Mouse (Mus musculus) layer of hippocampus, postnatal 14 days (tissue): ENCODE results near the gene Tbx6. TPM values are rescaled to one million over a fixed set of nuclear protein-coding genes. Genes with fewer than 3 reads are reported as not detected.

Source experiments
- DNase-seq, 2 experiments: peaks; one replicate each; pipeline ENCODE4 v3.0.0; 2021 to 2022; ENCODE audit warnings: low spot score in 2 of 2, mixed read lengths in 1 of 2
- total RNA-seq, 2 experiments: library from RNA; stranded (reverse); gene quantifications; 2 replicates each; pipeline ENCODE4 v1.2.3; 2021

The Tbx6 gene
- total RNA-seq, 2 experiments from 2014 or later, result 0.53 to 0.57 TPM

GRCm38 (mm10) chr7:126793456-126794270 lies 12.4 kb downstream of the Tbx6 start:
- no peak for DNase-seq

DNA sequence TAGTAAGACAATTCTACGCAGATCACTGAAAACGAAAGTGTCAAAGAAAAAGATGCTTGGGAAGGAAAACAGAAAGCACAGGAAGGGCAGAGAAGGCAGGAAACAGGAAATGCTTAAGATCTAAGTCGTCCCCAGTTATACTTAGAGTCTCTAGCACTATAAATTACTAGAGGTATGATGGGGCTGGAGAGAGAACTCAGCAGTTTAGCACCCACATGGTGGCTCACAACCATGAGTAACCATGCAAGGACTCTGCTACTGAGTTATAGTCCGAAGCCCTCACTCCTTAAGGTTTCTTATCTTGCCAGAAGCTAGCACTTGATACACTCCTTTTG lies 13.0 kb downstream of the Tbx6 start:
- DNase-seq, result no peak

DNA sequence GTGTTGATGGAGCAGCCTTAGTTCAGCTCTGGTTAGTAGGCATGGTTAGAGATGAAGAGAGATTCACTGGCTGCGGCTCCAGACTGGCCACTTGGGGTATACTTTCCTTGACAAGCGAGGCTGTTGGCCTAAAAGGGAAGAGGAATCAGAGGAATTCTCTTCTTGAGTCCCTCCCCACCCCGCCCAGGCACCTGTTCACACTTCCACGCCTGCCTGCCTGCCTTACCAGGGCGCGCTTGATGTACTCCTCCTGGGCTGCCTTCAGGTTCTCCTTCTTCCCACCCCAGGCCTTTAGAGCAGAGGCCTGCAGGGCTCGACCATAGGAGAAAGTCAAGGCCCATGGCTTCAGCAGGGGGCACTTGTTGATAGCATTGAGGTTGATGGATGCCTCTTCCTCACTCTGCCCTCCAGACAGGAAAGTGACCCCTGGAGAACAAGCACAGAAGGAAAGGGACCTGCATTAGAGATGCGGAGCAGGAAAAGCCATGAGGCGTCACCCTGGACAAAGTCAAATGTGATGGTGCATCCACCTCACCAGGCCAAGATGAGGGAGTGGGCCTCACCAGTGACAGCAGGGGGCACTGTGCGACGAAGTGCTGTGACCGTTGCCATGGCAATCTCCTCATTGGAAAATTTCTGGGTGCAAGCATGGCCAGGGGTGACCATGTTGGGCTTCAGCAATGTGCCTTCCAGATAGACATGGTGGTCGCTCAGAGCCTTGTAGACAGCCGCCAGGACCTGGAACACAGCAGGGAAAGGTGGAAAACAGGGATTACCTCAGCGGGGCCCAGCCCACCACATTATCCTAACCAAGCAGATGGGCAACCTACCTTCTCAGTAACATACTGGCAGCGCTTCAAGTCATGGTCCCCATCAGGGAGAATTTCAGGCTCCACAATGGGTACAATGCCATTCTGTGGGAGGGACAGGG lies 14.4 kb downstream of the Tbx6 start:
- peak in 1 of 2 experiments; percentile 24 for DNase-seq

DNA sequence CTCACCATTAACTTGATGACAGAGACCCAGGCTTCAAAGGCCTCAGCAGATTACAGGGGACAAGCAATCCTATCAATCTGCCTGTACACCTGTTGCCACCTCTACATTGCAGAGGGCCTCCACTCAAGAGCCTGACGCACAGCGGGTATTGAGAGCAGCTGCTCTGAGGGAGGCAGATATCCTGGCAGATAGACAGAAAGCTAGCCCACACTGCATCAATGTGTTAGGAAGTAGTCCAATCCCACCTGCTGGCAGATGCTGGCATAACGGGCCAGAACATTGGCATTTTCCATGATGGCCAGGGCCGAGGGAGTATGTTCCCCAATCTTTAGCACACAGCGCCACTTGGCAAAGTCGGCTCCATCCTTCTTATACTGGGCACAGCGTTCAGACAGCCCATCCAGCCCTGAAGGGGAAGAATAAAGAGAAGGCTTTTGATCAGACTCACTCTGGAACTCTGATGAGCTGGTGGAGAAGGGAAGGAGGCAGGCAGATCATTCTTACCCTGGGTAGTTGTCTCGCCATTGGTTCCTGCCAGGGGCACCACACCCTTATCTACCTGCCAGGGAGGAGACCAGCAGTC lies 15.2 kb downstream of the Tbx6 start:
- peak; percentile 65 to 75 for DNase-seq

DNA sequence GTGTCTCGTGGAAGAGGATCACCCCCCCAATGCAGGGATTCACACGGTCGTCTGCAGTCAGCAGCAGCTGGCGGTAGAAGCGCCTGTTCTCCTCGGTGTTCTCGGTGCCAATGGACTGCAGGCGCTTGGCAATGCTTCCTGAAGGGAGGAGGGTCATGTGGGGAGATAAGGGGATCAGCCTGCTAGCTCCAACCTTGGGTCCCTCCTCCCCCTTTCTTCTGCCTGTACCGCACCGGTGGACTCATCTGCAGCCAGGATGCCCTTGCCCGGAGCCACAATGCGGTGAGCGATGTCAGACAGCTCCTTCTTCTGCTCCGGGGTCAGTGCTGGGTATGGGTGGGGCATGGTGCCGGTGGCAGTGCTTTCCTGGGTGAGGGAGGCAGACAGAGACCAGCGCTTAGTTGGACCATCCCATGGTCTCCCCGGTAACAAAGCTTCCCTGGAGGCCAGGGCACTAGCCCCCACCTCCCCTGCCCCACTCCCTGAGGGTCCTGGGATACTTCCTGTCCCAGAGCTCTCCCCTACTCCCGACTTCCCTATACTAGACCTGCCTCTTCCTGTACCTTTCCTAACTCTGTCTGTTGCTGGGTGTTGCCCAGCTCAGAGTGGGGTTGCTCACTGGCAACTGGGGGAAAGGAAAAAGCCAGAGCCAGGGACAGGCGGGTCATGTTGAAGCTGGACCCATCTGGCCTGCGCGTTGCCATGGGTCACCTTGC lies 16.3 kb downstream of the Tbx6 start, which contains the start of gene Fam57b:
TSS of gene Fam57b (plus strand) at position 258 of the 716 bp plus-strand sequence.
- DNase-seq, result no peak

DNA sequence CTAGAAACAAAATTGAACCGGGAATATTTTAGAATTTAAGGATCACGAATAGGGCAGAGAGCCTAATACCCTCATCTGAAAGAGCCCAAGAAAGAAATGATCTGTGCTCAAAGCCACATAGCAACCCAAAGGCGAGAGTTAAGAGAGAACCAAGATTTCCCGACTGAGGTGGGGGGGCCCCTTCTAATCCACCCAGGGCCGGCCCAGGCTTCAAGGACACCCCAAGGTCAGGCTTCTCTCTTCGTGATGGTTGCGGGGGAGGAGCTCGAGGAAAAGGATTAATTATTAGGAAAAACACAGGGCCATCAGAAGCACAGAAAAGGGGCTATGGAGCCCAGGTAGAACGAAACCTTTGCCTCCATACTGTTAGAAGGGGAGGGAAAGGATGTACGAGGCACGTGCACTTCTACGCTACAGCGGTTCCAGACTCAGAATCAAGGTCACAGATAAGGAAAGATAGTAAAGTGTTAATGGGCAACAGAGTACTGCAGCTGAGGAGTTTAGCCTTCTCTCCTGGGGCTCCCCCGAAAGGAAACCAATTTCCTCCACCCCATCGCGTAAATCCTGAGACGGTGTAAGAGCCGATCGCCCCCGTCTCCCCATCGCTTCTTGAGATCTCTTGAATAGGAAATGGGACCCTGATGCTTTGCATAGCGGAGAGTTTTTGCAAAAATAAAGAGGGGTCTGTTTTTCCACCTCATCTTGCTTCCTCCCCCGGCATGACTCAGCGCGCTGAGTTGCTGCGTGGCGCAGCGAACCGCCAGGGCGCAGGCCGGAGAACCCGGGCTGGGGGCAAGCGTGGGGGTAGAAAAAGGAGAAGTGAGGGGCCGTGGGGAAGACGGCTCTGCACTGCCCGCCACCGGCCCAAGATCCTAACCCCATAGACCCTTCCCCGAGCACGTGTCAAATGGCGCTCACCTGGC lies 17.1 kb downstream of the Tbx6 start:
- DNase-seq, result no peak

DNA sequence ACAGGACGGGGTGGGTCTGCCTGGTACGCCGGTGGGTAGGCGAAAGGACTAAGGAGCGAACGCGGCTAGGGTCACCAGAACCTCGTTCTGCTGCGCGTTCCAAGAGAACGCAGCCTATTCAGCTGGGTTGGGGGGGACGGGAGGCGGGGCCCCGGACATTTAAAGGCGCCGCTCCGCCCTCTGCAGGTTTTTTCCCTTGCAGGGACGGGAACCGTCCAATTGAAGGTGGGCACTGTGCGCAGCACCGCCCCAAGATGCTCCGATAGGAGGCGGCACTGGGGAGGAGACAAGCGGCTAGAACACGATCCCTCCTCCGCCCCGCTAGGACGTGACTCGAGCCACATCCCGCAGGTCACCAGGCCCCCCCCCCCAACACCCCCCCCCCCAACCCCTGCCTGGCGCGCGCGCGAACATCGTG lies 17.8 kb downstream of the Tbx6 start:
- peak; percentile 95 to 99 for DNase-seq

- DNase-seq, result no peak
Measured at GRCm38 (mm10) chr7:126799468-126800268, 18.4 kb downstream of the Tbx6 start.

- no peak for DNase-seq
Measured at GRCm38 (mm10) chr7:126800269-126801056, 19.2 kb downstream of the Tbx6 start.

DNA sequence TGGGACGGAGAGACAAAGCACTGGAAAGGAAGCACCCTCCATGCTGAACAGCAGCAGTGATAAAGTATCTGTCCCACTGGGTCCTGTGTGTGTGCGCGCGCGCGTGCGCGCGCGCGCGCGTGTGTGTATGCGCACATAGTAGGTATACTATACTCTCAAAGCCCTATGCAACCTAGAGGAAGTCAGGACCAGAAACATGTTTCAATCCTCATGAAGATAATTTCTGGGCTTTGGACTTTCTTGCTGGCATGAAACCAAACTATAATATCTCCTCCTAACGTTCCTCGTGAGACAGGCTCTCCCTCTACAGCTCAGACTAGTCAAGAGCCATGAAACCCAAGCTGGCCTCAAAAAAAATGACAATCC lies 19.8 kb downstream of the Tbx6 start:
- DNase-seq, result no peak

DNA sequence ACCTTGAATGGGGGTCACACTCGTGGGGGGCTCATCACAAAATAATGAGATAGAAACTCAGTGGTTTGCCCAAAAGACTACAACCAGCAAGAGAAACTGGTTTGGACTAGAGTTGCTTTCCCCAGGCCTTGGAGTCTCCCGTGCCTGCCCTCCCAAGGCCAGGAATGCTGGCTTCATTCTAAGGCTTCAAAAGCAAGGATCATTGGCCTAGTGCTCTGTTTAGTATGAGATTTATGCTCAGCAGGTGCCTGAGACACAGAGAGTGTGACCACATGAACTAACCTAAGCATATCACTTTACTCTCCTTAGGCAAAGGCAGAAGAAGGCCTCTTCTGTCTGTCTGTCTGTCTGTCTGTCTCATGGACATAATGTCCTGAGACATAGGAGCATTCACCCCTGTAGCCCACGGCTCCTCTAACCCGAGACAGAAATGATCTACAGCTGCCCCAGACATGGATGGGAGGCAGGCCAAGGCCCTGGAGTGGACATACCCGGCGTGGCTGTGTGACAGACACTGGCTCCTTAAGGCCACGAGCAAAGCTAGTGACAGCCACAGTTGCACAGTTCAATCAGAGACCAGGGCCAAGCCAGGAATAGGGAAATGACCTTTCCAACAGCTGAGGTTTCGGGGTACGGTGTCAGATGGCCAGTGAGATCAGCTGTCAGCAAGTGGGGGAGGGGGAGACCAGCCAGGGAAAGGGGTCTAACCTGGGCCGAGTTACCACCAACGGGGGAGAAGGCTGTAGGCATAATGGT lies 21.0 kb downstream of the Tbx6 start:
- no peak for DNase-seq

GRCm38 (mm10) chr7:126803181-126803580 lies 21.9 kb downstream of the Tbx6 start:
- no peak for DNase-seq

DNA sequence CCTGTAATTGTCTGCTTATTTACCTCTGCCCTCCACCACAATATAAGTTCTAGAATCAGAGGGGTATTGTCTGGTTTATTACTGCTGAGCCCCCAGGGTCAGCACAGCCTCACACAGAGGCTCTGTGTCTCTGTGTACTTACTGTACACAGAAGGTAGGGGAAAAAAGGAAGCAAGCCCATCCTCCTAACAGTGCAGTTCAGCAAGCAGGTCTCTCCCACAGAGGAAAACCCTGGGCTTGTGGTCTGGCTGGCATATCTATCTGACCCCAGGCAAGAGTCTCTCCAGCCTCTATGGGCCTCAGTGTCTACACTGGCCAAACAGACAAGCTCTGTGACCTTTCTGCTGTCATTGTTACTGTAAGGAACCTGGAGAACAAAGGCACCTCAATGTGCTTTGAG lies 22.5 kb downstream of the Tbx6 start:
- DNase-seq, result no peak

GRCm38 (mm10) chr7:126806956-126807355 lies 25.7 kb downstream of the Tbx6 start:
- DNase-seq, result no peak

DNA sequence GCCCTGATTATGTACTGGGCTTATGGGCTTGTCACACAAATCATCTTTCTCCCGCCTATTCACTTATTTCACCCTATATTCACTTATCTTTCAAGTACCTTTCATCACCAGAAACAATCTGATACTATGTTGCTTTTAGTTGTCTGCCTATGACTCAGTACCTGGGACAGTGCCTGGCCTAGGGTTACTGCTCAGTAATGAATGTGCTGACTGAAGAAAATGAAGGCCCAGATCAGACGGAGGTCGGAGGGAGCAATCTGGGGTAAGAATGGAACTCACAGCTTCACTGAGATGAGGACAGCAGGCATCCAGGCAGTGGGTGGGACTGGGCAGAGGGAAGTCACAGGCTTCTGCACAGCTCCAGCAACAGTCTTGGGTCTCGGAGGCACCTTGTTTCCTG lies 26.1 kb downstream of the Tbx6 start:
- no peak for DNase-seq

- peak; percentile 85 to 91 for DNase-seq
Measured at GRCm38 (mm10) chr7:126808703-126809455, 27.6 kb downstream of the Tbx6 start.
